Mouse (Mus musculus) macrophage (primary cell): ENCODE data around the gene Sarnp. TPM values are rescaled to one million over a fixed set of nuclear protein-coding genes. Genes with fewer than 3 reads are reported as not detected.

ENCODE experiments used
- H3K27ac ChIP-seq: fragments of 350-480 bp; formaldehyde crosslinking; 2 replicates; pipeline ENCODE4 v1.9.0; 2021
- H3K36me3 ChIP-seq: fragments of 350-480 bp; formaldehyde crosslinking; 2 replicates; pipeline ENCODE4 v1.9.0; 2021; ENCODE audit errors: inconsistent target
- H3K4me3 ChIP-seq: fragments of 350-480 bp; formaldehyde crosslinking; 2 replicates; pipeline ENCODE4 v1.9.0; 2021; ENCODE audit errors: inconsistent target
- H3K79me2 ChIP-seq: fragments of 350-480 bp; formaldehyde crosslinking; 2 replicates; pipeline ENCODE4 v1.9.0; 2021; ENCODE audit errors: inconsistent target
- WGBS: methylation state at CpG from one replicate; pipeline ENCODE4 v1.1.7; 2026; ENCODE audit warnings: inconsistent platforms; ENCODE audit not compliant: missing documents; 5-methylcytosine and 5-hydroxymethylcytosine counted together
- polyA plus RNA-seq: library from polyadenylated mRNA; stranded (reverse); fragments of 250-400 nt; gene quantifications from 3 replicates; pipeline ENCODE4 v1.2.4, GENCODE M21; 2018; ENCODE audit warnings: inconsistent platforms

Sarnp gene
- polyA plus RNA-seq, 1 experiment from 2014 or later, result 146 TPM

DNA sequence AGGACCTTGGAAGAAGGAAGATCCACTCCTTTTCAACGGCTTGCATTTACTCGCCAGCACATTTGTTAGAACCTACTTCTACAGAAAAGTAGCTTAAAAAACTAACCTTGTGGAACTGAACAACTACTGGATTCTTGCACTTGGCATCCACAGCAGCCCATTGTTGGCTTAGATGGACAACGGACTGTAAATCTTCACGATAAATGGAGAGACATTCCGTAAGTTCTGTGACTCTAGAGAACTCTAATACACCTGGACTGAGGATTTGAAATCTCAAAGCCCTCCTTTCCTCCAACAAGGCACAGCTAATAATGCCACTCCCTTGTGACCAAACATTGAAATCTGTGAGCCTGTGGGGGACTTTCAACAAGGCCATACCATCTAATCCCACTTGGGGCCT, 26.1 kb downstream of the Sarnp start:
- no peaks in the 10 kb centered on the region for H3K79me2 ChIP-seq
- no peak overlapping the region for H3K27ac ChIP-seq
- H3K36me3 ChIP-seq, result peaks cover 55% of the 10 kb centered on the region
- no peak overlapping the region for H3K4me3 ChIP-seq
- WGBS, result 91% methylated on average over 5 of the region's 5 CpGs

GRCm38 (mm10) chr10:128845516-128845915, 28.4 kb downstream of the Sarnp start:
- Histone ChIP-seq H3K4me3 (no peak overlapping the region), H3K36me3 (peaks cover 47% of the 10 kb centered on the region), H3K27ac (no peak overlapping the region), H3K79me2 (no peaks in the 10 kb centered on the region)
- WGBS, result 93% methylated on average over 2 of the region's 2 CpGs

DNA sequence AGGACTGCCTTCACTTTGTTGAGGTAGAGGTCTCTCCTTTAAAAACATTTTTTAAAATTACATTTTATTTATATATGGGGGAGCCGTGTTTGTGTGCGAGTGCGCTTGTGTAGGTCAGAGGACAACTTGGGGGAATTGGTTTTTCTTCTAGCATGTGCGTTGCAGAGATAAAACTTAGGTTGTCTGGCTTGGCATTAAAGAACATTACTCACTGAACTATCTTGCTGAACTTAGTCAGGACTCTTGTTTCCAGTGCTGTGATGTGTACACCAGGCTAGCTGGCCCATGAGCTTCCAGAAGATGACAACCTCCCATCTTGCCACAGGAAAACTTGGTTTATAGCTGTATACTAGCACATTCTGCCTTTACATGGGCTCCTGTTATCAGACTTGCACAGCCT, 29.5 kb downstream of the Sarnp start:
- peaks cover 48% of the 10 kb centered on the region for H3K36me3 ChIP-seq
- no peaks in the 10 kb centered on the region for H3K79me2 ChIP-seq
- no peak overlapping the region for H3K27ac ChIP-seq
- 97% methylated on average over 4 of the region's 4 CpGs for WGBS
- no peak overlapping the region for H3K4me3 ChIP-seq

DNA sequence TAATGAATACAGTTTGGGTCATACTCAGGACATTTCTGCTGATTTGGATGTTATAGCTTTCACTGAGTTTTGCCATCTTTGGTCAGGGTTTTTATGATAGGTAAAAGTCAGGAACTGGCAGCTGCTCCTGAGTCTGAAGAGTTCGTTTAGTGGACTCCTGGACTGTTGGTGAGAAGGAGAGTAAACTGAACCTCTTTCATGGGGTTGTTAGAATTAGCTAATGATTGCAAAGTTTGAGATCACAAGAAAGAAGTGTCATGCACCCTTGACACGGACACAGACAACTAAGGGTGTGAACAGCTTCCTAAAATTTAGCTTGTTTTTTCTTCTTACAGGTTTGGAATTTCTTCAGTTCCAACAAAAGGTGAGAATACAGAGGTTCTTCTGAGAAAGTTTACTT, 31.3 kb downstream of the Sarnp start:
- no peak overlapping the region for H3K27ac ChIP-seq
- WGBS, result 97% methylated on average over 2 of the region's 2 CpGs
- no peak overlapping the region for H3K4me3 ChIP-seq
- H3K36me3 ChIP-seq, result peaks cover 40% of the 10 kb centered on the region
- no peaks in the 10 kb centered on the region for H3K79me2 ChIP-seq

DNA sequence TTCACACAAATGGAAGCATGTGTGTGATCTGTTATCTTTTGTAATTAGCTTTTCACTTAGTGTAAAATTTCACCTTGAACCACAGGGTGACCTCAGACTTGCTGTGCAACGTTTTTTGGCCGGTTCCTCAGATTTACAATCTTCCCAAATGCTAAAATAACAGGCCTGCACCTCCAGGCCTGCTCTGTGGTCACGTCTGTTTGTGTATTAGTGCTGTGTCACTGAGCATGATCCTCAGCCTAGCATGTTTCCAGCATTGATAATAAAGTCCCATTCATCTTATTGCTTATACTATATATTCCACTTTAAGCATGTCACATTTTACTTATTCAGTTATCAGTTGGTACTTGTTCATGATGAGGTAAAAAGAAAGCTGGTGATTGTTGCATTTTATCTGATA, 33.2 kb downstream of the Sarnp start:
- 69% methylated on average over 3 of the region's 3 CpGs for WGBS
- H3K27ac ChIP-seq, result no peak overlapping the region
- no peaks in the 10 kb centered on the region for H3K79me2 ChIP-seq
- peaks cover 39% of the 10 kb centered on the region for H3K36me3 ChIP-seq
- H3K4me3 ChIP-seq, result no peak overlapping the region

DNA sequence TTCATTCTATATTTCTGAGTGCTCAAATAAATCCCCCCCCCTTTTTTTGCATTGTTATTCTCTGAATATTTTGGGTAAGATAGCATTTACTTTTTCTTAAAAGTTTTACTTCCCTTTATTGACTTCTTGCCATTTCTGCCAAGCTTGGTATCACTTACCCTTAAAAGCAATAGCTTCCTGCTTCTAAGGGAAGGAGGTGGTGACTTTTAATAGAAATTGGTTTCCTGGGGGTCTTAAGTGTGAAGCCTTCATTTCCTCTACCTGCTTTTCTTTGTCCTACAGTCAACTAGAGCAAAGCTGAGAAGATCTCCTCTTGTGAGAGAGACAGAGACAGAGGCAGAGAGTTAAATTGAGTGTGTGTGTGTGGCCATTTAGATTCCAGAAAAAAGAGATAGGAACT, 44.0 kb downstream of the Sarnp start:
- H3K36me3 ChIP-seq, result peaks cover 34% of the 10 kb centered on the region

DNA sequence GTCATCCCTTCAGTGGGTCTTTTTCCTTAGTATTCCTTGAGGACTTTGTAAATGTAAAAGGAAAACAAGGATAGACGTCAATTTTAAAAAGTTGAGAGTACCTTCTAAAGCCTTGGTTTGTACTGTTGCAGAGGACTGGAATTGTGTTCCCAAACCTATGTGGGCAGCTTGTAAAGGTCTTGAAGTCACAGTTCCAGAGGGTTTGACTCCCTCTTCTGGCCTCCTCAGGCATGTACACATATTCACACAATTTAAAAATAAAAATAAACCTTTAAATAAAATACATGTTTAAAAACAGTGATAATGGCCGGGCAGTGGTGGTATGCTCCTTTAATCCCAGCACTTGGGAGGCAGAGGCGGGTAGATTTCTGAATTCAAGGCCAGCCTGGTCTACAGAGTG, 48.9 kb downstream of the Sarnp start:
- Histone ChIP-seq H3K79me2 (no peaks in the 10 kb centered on the region), H3K27ac (no peak overlapping the region), H3K4me3 (no peak overlapping the region), H3K36me3 (0 out of 2 replicates have a peak, but pooled peaks cover 18% of the 10 kb centered on the region)
- WGBS, result 92% methylated on average over 3 of the region's 3 CpGs

More for the DNA sequence above, 44.0 kb downstream of the Sarnp start:
- no peaks in the 10 kb centered on the region for H3K79me2 ChIP-seq
- no peak overlapping the region for H3K27ac ChIP-seq
- H3K4me3 ChIP-seq, result no peak overlapping the region

GRCm38 (mm10) chr10:128866518-128866917, 49.4 kb downstream of the Sarnp start:
- Histone ChIP-seq H3K36me3 (0 out of 2 replicates have a peak, but pooled peaks cover 18% of the 10 kb centered on the region), H3K79me2 (no peaks in the 10 kb centered on the region), H3K4me3 (no peak overlapping the region), H3K27ac (no peak overlapping the region)
- WGBS, result 100% methylated on average over 1 of the region's 1 CpGs

GRCm38 (mm10) chr10:128870341-128870740, 53.2 kb downstream of the Sarnp start:
- 92% methylated on average over 3 of the region's 3 CpGs for WGBS
- Histone ChIP-seq H3K36me3 (peaks cover 31% of the 10 kb centered on the region; the same call in 1 of the 2 replicates), H3K79me2 (no peaks in the 10 kb centered on the region), H3K4me3 (no peak overlapping the region), H3K27ac (no peak overlapping the region)

DNA sequence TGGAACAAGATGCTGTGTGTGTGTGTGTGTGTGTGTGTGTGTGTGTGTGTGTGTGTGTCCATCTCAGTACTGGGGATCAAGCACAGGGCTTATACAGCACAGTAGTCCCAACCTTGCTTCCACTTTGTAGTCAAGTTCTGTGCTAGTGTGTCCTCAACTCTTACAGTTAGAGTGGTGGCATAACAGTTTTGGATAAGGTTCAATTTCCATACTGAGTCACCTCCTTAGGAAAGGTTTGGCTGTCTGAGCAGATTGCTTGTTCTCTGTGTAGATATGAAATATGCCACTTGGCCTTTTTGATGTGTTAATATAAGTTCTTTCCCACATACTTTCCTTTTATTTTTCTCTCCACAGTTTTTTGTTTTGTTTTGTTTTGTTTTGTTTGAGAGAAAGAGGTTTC, 61.2 kb downstream of the Sarnp start:
- peaks cover 14% of the 10 kb centered on the region; the same call in 1 of the 2 replicates for H3K36me3 ChIP-seq

DNA sequence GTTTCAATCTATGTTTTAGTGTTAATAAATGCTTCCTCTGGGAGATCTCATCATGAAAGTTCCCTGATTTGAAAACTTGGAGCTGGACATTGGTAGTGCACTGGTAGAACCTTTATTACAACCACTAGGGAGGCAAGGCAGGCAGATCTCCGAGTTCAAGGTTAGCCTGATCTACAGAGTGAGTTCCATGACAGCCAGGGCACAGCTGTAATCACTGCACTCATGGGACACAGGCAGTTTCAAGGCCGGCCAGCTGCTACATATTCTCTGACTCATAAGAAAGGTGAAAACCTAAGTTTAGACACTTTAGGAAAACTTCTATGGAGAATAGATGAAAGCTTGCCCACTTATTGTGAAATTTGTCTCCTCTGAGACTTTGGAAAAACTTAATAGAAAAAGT, 61.7 kb downstream of the Sarnp start:
- Histone ChIP-seq H3K79me2 (no peaks in the 10 kb centered on the region), H3K4me3 (no peak overlapping the region), H3K36me3 (peaks cover 9% of the 10 kb centered on the region; the same call in 1 of the 2 replicates), H3K27ac (no peak overlapping the region)
- 89% methylated on average over 2 of the region's 2 CpGs for WGBS

More for the DNA sequence above, 61.2 kb downstream of the Sarnp start:
- no peaks in the 10 kb centered on the region for H3K79me2 ChIP-seq
- no peak overlapping the region for H3K27ac ChIP-seq
- H3K4me3 ChIP-seq, result no peak overlapping the region

DNA sequence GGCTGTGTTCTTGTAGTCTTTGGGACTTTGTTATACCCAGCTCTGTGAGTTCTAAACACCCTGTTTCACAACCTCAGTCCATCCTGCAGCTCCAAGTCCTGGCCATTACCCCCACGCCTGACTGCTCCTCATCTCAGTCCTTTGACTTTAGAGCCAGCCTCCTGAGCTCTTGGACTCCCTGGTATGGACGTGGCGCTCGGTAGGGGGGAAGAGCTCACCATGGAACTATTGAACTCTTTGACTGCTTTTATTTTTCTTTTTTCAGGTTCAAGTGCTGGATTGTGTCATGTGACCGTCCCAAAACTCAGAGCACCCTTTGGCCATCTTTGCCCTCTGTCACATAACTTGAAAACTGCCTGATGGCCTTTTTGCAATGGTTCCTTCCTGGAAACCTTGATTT, 64.9 kb downstream of the Sarnp start:
- WGBS, result 96% methylated on average over 5 of the region's 5 CpGs
- H3K79me2 ChIP-seq, result no peaks in the 10 kb centered on the region
- no peak overlapping the region for H3K27ac ChIP-seq
- no peak overlapping the region for H3K4me3 ChIP-seq
- H3K36me3 ChIP-seq, result no peaks in the 10 kb centered on the region

DNA sequence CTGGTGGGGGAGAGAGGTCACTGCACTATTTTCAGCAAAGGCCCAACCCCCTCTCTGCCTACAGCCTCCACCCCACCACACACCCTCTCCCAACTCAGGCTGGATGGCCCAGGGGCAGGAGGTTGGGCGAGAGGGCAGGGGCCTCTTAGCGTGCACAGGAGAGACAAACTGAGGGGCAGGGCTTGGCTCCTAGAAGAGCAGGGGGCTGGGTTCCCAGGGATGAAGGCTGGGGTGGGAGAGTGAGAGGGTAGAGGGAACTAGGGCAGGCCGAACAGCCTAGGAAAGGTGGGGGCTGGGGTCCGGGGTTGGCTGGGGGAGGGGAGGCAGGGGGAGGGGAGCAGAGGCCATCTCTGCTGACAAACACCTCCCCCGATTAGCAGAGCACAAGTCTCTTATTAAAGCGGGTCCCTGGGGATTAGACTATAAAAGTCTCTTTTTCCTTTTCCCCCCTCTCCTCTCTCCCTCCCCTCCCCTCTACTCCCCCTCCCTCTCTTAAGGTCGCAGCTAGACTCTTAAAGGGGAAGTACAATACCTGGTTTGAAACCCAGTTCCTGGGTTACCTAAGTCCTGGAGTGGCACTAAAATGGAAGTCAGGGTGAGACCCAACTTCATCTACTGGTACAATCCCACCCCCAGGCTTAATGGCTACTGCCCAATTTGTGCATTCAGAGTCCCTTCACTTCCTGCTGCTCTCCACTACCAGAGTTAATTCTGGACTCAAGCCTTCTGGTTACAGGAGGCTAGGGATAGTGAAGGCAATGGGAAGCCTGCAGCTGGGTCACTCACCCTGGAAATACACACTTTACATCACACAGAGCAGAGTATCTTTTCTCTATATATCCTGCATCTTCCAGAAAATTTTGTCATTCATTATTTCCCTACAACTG, 72.1 kb downstream of the Sarnp start:
- Histone ChIP-seq H3K79me2 (no peaks in the 10 kb centered on the region), H3K36me3 (no peaks in the 10 kb centered on the region), H3K27ac (no peak overlapping the region), H3K4me3 (no peak overlapping the region)
- 19% methylated on average over 6 of the region's 7 CpGs for WGBS

- no peaks in the 10 kb centered on the region for H3K79me2 ChIP-seq
- WGBS, result 60% methylated on average over 2 of the region's 2 CpGs
- H3K36me3 ChIP-seq, result no peaks in the 10 kb centered on the region
- H3K4me3 ChIP-seq, result no peak overlapping the region
- H3K27ac ChIP-seq, result no peak overlapping the region
Measured at GRCm38 (mm10) chr10:128889846-128890245, 72.7 kb downstream of the Sarnp start.

GRCm38 (mm10) chr10:128890383-128891295, 73.5 kb downstream of the Sarnp start:
- no peak overlapping the region for H3K27ac ChIP-seq
- no peaks in the 10 kb centered on the region for H3K79me2 ChIP-seq
- no peaks in the 10 kb centered on the region for H3K36me3 ChIP-seq
- H3K4me3 ChIP-seq, result peak overlapping the region; percentile 10; the same call in 1 of the 2 replicates
- WGBS, result 8% methylated on average over 40 of the region's 40 CpGs
